Mouse (Mus musculus): Measurements from ENCODE around the gene Tmppe.

Gene Tmppe

DNA sequence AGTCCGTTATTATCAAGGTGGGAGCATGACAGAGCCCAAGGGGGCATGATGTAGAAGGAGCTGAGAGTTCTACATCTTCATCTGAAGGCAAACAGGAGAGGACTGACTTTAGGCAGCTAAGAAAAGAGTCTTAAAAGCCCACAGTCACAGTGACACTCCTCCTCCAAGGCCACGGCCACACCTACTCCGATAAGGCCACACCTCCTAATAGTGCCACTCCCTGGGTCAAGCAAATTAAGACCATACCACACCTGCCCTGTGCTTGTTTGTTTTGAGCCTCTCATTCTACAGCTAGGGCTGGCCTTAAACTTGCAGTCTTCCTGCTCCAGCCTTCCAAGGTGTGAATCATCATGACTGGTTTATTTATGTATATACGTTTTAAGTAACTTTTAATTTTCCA, 5.6 kb upstream of the Tmppe start:
- no peak for DNase-seq

DNA sequence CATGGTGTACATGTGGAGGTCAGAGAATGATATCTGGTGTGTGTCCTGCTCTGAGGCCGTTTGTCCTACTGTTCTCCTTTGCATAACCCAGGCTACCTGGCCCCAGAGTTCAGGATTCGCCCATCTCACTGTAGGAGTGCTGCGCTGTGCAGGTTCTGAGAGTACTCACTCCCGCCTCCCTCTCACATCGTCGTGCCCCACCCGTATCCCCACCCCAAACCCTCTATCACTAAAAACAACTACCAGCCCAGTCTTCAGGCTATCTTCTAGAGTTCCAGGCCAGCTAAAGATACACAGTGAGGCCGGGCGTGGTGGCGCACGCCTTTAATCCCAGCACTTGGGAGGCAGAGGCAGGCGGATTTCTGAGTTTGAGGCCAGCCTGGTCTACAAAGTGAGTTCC, 1.2 kb upstream of the Tmppe start:
- DNase-seq = no peak

DNA sequence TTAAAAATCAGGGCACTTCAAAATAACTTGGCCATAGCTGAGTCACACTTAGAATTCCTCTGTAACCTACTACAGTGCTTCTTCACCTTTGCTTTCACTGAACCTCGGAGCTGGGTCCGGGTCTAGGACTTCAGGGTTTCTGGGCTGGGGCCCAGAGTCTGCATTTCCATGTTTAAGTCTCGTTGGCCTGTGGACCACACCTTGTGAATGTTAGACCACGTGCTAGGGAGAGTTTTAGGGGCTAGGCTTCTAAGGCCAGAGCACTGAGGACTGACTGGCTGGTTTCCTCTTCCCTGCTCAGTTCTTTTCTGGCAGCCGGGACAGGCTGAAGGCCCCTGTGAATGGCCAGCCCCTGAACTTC, 337 bp upstream of the Tmppe start:
- DNase-seq = no peak

DNA sequence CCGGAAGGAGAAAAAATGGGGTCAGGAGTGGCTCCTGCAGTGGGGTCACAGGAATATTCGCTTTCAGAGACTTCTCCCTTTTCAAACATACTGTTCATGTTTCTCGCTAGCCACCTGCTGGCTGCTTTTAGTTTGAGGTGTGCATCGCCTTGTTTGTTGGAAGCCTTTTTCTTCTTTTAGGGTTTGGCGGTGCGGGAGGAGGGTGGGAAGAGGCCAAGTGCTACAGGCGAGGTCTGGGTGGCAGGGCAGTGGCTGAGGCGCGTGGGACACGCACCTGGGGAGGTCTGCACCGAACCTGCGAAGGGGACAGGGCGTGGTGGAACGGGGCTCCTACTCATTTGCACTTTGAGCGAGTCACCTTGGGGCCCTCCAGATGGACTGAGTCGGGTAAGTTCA, 778 bp downstream of the Tmppe start:
- DNase-seq = peak; percentile 22

- no peak for DNase-seq
Measured at GRCm38 (mm10) chr9:114407676-114408075, 6.8 kb downstream of the Tmppe start.

DNA sequence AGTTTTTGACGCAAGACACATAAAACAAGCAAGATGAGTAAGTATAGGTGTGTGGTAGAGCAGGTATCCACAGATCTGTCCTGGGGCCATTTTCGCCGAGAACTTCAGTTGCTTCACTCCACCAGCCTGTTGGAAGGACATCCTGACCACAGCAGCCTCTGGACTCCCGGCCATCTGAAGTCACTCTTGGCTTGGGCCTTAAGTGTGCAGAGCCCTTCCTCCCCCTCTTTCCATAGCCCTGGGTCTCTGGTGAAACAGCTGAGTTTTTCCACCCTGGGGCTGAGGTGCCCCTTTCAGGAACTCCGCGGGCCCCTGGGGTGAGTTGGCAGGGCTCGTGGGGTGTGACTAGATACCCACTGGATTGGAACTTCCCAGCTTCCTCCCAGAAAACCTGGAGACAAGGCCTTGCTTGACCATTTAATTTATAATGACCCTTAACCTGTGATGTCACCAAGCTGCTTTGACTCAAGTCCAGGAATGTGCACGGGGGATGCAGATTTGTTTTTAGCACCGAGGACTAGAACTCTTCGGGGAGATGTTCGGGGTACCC, 9.5 kb downstream of the Tmppe start:
- DNase-seq = no peak

- no peak for DNase-seq
Measured at GRCm38 (mm10) chr9:114411295-114411694, 10.4 kb downstream of the Tmppe start.

DNA sequence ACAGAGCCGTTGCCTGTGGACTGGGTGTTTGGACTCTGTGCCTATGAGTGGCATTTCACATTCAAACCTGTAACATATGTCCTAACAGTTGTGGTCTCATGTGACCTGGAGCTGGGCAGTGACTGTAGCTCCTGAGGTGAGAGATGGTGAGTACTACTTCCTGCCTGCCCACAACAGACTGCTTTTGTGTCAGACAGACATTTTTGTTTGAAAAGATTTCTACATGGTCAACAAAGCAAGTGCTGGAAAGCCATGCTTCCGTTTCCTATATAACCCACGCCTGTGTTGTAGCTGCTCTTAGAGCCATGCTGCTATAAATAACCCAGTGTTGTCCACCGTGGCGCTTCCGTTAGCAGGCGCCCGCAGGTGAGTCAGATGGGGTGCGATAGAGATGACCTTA, 11.5 kb downstream of the Tmppe start:
- DNase-seq = no peak

DNA sequence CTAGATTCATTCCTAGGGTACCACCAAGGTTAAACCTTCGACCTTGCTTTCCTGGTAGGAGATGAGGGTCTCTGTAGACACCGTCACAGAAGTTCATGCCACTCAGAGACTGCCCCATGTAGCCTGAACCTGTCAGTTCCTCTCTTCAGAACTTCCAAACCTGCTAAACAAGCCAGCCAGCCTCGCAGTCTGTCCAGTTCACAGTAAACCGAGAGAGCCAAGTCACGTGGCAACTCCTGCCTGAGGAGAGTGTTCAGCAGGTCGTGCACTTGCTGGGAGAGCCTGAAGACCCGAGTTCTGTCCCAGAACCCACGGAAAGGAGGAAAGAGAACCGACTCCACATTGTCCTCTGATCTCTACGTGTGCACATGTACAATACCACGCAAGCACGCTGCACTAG, 13.0 kb downstream of the Tmppe start:
- DNase-seq = no peak

- DNase-seq = peak; percentile 18
Measured at GRCm38 (mm10) chr9:114415701-114416100, 14.8 kb downstream of the Tmppe start.

DNA sequence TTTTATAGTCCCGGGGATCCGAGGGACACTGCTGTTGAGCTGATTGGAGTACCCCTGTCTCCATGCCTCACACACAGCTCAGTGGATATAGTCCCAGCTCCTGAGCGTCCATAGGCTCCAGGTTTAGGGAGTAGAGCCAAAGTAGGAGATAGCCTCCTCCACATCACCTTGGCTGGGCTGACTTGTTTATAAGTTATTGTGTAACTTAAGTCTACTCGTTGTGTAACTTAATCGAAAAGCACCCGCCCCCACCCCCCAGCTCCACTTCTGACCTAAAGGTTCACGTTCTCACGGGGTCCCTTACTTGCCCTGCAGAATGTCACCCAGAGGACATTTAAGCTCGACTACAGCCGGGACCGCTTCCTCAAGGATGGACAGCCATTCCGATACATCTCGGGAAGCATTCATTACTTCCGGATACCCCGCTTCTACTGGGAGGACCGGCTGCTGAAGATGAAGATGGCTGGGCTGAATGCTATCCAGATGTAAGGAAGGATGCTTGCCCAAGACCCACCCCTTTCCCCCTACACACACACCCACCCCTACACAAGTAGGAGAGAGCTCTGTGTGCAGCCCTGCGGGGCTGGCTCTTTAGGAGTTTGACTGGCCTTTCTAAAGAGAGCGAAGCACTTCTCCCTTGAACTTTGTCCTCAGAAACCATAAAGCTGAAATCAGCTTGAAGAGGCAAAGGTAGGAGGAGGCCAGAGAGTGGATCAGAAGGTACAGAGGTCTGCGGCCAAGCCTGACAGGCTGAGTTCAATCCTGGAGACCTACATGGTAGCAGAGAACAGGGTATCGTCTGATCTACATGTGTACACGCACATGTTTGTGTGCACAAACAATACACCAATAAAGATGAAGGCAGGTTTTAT, 16.0 kb downstream of the Tmppe start:
- no peak for DNase-seq

DNA sequence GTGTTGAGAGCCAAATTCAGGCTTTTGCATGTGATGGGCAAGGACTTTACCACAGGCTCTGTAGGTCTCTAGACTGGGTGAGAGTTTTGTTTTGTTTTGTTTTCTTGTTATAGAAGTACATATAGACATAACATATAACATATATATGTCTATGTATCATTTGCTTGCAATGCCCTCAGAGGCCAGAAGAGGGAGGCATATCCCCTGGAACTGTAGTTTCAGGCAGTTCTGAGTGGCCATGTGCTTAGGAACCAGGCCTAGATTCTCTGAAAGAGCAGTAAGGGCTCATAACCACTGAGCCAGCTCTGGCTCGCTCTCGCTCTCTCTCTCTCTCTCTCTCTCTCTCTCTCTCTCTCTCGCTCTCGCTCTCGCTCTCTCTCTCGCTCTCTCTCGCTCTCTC, 17.3 kb downstream of the Tmppe start:
- no peak for DNase-seq

- DNase-seq = no peak
Measured at GRCm38 (mm10) chr9:114420443-114420842, 19.5 kb downstream of the Tmppe start.

- no peak for DNase-seq
Measured at GRCm38 (mm10) chr9:114421045-114421444, 20.1 kb downstream of the Tmppe start.

DNA sequence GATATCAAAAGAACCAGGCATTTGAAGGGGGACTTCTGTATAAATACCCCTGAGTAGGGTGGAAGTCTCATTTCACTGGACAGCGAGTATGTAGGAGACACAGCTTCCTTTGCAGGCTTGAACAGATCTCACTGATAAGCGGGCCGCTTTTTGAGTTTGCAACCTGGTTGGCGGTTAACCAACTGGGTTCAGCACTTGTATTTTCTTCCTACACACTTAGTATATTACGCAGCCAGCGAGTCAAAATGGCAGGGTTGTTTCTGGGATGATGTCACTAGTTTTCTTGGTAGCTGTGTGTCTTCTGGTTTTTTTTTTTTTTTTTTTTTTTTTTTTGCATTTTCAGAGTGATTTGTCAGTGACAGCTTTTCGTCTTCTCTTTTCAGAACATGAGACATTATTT, 20.9 kb downstream of the Tmppe start:
- DNase-seq = no peak

- DNase-seq = no peak
Measured at GRCm38 (mm10) chr9:114425576-114425975, 24.7 kb downstream of the Tmppe start.

DNA sequence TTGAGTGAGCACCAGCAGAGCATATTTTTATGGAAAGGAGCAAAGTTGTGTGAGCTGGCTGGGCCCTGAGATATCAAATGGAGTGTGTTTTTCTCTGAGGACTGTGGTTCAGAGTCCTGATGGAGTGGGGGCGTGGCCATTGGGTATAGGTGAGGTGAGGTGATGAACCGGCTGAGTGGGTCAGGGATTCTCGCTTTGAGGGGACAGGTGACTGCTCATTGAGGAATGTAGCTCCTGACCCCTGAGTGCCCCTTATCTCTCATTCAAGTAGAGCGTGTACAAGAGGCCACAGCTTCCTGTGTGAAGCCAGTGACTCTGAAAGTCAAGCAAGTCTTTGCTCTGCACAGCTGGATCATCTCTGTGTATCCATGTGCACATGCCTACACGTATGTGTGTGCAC, 25.3 kb downstream of the Tmppe start:
- DNase-seq = no peak

DNA sequence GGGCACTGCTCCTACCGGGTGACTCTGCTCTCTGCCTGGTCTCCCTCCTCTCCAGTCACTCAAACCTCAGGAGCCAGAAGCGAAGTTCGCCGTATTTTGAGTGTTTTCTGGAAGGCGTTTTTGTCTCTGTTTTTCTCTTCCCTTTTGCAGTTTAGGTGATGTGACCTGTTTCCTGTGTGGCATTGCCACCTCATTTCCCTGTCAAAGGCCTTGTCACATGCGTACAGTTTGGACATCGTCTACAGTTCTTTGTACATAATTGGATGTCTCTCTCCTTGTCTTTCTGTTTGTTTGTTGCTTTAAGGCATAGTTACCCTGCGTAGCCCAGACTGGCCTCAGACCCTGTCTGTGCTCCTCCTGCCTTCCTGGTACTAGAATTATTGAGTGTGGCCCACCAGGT, 26.5 kb downstream of the Tmppe start:
- no peak for DNase-seq

GRCm38 (mm10) chr9:114428103-114428834, 27.4 kb downstream of the Tmppe start:
- no peak for DNase-seq

DNA sequence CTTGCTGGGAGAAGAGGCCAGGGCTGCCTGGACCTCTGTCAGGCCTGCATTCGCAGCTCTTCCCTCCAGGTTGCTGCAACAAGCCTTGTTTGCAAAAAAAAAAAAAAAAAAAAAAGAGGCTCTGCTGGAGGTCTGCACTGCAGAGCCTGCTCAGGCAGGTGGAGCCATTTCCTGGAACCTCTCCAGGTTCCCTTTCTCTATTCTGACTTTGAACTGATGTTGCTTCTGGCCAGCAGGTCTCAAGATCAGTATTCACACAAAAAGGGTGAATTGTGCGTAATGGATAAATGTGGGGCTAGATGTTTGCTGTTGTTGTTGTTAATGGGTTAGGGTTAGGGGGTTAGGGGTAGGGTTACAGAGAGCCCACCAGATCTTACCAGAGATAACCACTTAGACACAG, 34.8 kb downstream of the Tmppe start:
- DNase-seq = no peak

- DNase-seq = no peak
Measured at GRCm38 (mm10) chr9:114440548-114440947, 39.6 kb downstream of the Tmppe start.

GRCm38 (mm10) chr9:114442225-114442624, 41.3 kb downstream of the Tmppe start:
- no peak for DNase-seq

GRCm38 (mm10) chr9:114442893-114443292, 42.0 kb downstream of the Tmppe start:
- no peak for DNase-seq

GRCm38 (mm10) chr9:114443351-114443750, 42.4 kb downstream of the Tmppe start:
- DNase-seq = no peak
